Mouse (Mus musculus) kidney, postnatal 0 days (tissue): ENCODE data around the gene Ndufb8. TPM values are rescaled to one million over a fixed set of nuclear protein-coding genes. Genes with fewer than 3 reads are reported as not detected.

Source experiments
- ATAC-seq: fragments of 200-750 bp; cut with Nextera tagmentation; replicated peaks from 2 replicates; pipeline ENCODE4 v1.8.0; 2017; ENCODE audit warnings: low read depth, moderate number of reproducible peaks, moderate TSS enrichment, moderate library complexity; ENCODE audit not compliant: low FRiP score
- DNase-seq: peaks from one replicate; pipeline ENCODE4 v3.0.0-alpha.2; 2016; ENCODE audit warnings: low spot score
- H3K27ac ChIP-seq: fragments of 300-500 bp; sonication (generic); 2 replicates; pipeline ENCODE4 v1.5.1; 2014; ENCODE audit warnings: mild to moderate bottlenecking
- H3K27me3 ChIP-seq: fragments of 300-500 bp; sonication (generic); 2 replicates; pipeline ENCODE4 v1.6.1; 2014; ENCODE audit warnings: low read length, mixed read lengths; ENCODE audit not compliant: insufficient read depth
- H3K36me3 ChIP-seq: fragments of 300-500 bp; sonication (generic); 2 replicates; pipeline ENCODE4 v1.6.1; 2014; ENCODE audit warnings: low read length, mixed read lengths; ENCODE audit not compliant: insufficient read depth
- H3K4me1 ChIP-seq: fragments of 300-500 bp; sonication (generic); replicated peaks from 2 replicates; pipeline ENCODE4 v1.6.1; 2014; ENCODE audit warnings: antibody characterized with exemption, low read length, mixed read lengths; ENCODE audit not compliant: insufficient read depth
- H3K4me2 ChIP-seq: fragments of 300-500 bp; sonication (generic); 2 replicates; pipeline ENCODE4 v1.6.1; 2014; ENCODE audit warnings: mild to moderate bottlenecking, low read length, moderate library complexity, mixed read lengths
- H3K4me3 ChIP-seq: fragments of 300-500 bp; sonication (generic); replicated peaks from 2 replicates; pipeline ENCODE4 v1.5.1; 2014; ENCODE audit warnings: low read depth, low read length
- H3K9ac ChIP-seq: fragments of 300-500 bp; sonication (generic); 2 replicates; pipeline ENCODE4 v1.6.1; 2014; ENCODE audit warnings: low read depth, low read length
- H3K9me3 ChIP-seq: fragments of 300-500 bp; sonication (generic); replicated peaks from 2 replicates; pipeline ENCODE4 v1.6.1; 2016; ENCODE audit warnings: low read length, inconsistent platforms, mixed read lengths
- CTCF ChIP-seq: IDR thresholded peaks from 2 replicates; pipeline ENCODE4 v1.5.1; 2016; ENCODE audit warnings: antibody characterized with exemption, low read depth, mild to moderate bottlenecking, moderate library complexity
- WGBS: fragments of 180-500 bp; shearing (Covaris S2); extraction: QIAGEN DNeasy Blood & Tissue Kit; methylation state at CpG from one replicate; pipeline ENCODE4 v1.1.7; 2014; 5-methylcytosine and 5-hydroxymethylcytosine counted together
- polyA plus RNA-seq: library from polyadenylated mRNA; unstranded; fragments of >200 nt; fragmentation: Nextera tagmentation; extraction: Ambion mirVana; gene quantifications from 2 replicates; pipeline ENCODE4 v1.2.1, GENCODE M21; 2015

Ndufb8 gene
- polyA plus RNA-seq, 1 experiment from 2014 or later, result 1,015 TPM

DNA sequence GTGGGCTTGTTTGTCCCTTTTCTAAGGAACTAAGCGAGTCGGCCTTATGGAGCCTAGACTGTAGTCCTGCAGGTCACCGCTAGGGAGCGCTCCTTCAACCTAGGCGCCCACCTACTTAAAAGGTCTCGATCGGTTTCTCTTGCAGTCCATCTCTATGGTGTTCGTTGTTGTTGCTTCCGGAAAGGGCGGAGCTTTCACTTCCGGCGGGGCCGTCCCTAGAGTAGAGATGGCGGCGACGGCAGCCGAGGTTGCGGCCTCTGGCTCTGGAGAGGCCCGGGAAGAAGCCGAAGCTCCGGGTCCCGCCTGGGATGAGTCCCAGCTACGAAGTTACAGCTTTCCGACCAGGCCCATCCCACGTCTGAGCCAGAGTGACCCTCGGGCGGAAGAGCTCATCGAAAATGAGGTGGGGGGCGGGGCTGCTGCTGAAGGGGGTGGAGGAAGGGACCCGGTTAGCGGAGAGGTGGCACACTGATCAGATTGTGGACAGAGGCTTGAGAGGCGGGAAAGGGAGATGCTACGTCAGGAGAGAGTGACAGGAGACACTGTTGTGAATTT lies 7.5 kb upstream of the Ndufb8 start, which contains the start of gene Hif1an:
Gene Hif1an, plus strand, starts transcription at position 199 of the 555 bp plus-strand sequence.
- Histone ChIP-seq H3K4me2 (peak within 1 kb of the TSS; percentile 77), H3K9me3 (no peaks in the 10 kb centered on the region), H3K4me3 (peak within 1 kb of the TSS; percentile 79), H3K9ac (peak within 1 kb of the TSS; percentile 82), H3K36me3 (peaks cover 31% of the 10 kb centered on the region; the same call in 1 of the 2 replicates), H3K27ac (peak within 1 kb of the TSS; percentile 74; the same call in 1 of the 2 replicates), H3K27me3 (no peaks in the 10 kb centered on the region), H3K4me1 (peaks cover 10% of the 10 kb centered on the region; the same call in 1 of the 2 replicates)
- WGBS, result under 1% methylated on average over 33 of the region's 33 CpGs
- peak; percentile 97 for TF ChIP-seq CTCF
- peak; percentile 99 for DNase-seq
- ATAC-seq, result peak; percentile 94

GRCm38 (mm10) chr19:44554490-44554860 lies 765 bp downstream of the Ndufb8 start:
- DNase-seq, result no peak
- peaks cover 28% of the 10 kb centered on the region for H3K36me3 ChIP-seq
- no peaks in the 10 kb centered on the region; the same call in 1 of the 2 replicates for H3K4me1 ChIP-seq
- no peaks in the 10 kb centered on the region for H3K9me3 ChIP-seq
- H3K9ac ChIP-seq, result peak overlapping the region; percentile 84
- no peak for TF ChIP-seq CTCF
- 4% methylated on average over 8 of the region's 8 CpGs for WGBS
- H3K27me3 ChIP-seq, result no peaks in the 10 kb centered on the region
- no peak for ATAC-seq
- H3K4me2 ChIP-seq, result peak overlapping the region; percentile 84
- peak overlapping the region; percentile 52 for H3K27ac ChIP-seq
- H3K4me3 ChIP-seq, result peak overlapping the region; percentile 71

DNA sequence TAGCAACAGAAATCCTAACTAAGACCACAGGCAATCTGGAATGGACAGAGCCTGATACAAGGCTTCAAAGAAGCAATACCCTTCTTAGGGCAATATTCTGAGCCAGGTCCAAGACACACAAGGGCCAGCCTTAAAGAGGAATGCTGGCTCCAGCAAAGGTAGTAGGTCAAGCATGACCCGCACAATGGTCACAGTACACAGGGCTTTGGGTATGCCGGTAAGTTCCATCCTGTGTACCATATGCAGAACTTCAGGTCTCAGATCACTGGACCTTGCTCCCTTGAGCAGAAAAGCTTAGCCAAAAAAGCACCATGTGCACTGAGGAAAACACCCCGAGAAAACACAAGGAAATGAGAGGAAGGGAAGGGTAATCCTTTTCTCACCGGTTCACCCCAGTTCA lies 2.0 kb downstream of the Ndufb8 start:
- TF ChIP-seq CTCF, result no peak
- DNase-seq, result peak; percentile 19
- no peak overlapping the region for H3K4me3 ChIP-seq
- WGBS, result 71% methylated on average over 4 of the region's 4 CpGs
- H3K9me3 ChIP-seq, result no peaks in the 10 kb centered on the region
- no peaks in the 10 kb centered on the region for H3K27me3 ChIP-seq
- no peak overlapping the region for H3K9ac ChIP-seq
- H3K4me1 ChIP-seq, result no peaks in the 10 kb centered on the region; the same call in 1 of the 2 replicates
- no peak overlapping the region for H3K27ac ChIP-seq
- peak overlapping the region; percentile 84; the same call in 1 of the 2 replicates for H3K4me2 ChIP-seq
- peaks cover 34% of the 10 kb centered on the region for H3K36me3 ChIP-seq
- ATAC-seq, result 0 out of 2 replicates have a peak, but pooled peaks have one; percentile 70

- 94% methylated on average over 4 of the region's 4 CpGs for WGBS
- H3K4me3 ChIP-seq, result no peak within 1 kb of the TSS
- peak within 1 kb of the TSS; percentile 84 for H3K4me2 ChIP-seq
- no peak within 1 kb of the TSS for H3K27ac ChIP-seq
- H3K27me3 ChIP-seq, result no peaks in the 10 kb centered on the region
- TF ChIP-seq CTCF, result no peak
- no peaks in the 10 kb centered on the region; the same call in 1 of the 2 replicates for H3K4me1 ChIP-seq
- no peak for DNase-seq
- no peak for ATAC-seq
- no peak within 1 kb of the TSS for H3K9ac ChIP-seq
- peaks cover 35% of the 10 kb centered on the region for H3K36me3 ChIP-seq
- no peaks in the 10 kb centered on the region for H3K9me3 ChIP-seq
These were observed 2.5 kb downstream of the Ndufb8 start, which contains the start of gene Gm20538 for GRCm38 (mm10) chr19:44552731-44553130. Gm20538 (minus strand) TSS chr19:44552831.

DNA sequence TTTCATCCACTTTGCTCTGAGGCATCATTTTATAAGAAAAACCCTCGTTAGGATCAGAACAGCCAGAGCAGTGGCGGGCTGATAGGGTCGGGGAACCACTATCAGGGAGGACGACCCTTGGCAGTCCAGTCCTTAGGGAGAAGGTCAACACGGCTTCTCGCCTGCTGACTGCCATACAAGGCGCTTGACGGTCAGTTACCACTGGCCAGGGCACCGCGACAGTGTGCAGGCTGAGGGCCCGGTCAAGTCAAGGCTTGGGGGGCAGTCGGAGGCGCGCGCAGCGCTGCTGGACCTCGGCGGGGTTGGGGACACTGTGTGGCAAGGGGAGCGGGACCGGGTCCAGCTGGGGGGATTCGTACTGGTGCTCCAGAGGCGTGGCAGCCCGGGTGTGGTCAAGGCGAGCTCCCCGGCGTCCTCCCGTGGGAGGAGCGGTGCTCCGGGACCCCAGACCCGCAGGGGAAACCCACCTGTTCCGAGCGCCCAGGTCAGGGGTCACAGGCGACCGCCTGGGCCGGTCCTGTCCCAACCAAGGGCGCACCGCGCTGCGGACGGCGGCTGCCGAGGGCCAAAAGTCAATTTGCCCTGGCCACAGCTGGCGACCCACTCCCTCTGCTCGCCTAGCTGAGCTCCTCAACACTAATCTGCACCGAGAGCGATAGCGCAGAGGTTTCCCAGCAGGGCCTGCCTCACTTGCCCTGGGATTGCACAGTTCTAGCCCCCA lies 9.8 kb downstream of the Ndufb8 start, which contains the start of gene Sec31b:
Gene Sec31b, minus strand, starts transcription at position 544 of the 721 bp plus-strand sequence.
- peak; percentile 15 for DNase-seq

DNA sequence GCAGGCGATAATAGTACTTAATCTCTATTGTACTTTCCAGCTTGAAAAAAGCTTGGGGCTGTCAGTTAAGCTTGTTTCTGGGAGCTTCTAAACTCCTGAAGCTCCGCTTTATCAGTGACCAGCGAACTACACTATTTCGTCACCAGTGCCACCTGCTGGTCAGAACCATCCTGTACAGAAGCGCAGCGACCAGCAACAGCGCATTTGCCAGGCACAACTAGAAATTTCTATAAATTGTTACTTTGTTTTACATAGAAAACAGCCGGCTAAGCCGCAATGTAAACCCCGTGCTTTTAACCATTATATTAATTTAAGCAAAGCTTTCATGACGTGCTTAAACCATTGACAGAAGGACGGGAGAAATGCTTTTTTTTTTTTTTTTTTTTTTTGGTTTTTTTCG lies 10.5 kb downstream of the Ndufb8 start:
- Histone ChIP-seq H3K27me3 (no peaks in the 10 kb centered on the region), H3K4me2 (peak overlapping the region; percentile 96), H3K4me3 (peak overlapping the region; percentile 54), H3K4me1 (0 out of 2 replicates have a peak, but pooled peaks cover 4% of the 10 kb centered on the region), H3K27ac (no peak overlapping the region), H3K9ac (no peak overlapping the region), H3K36me3 (peaks cover 10% of the 10 kb centered on the region), H3K9me3 (no peaks in the 10 kb centered on the region; the same call in 1 of the 2 replicates)
- WGBS, result 3% methylated on average over 13 of the region's 13 CpGs
- peak; percentile 81 for TF ChIP-seq CTCF
- DNase-seq, result peak; percentile 94
- no peak for ATAC-seq

More for the DNA sequence above, 9.8 kb downstream of the Ndufb8 start, which contains the start of gene Sec31b:
- no peaks in the 10 kb centered on the region; the same call in 1 of the 2 replicates for H3K9me3 ChIP-seq
- H3K9ac ChIP-seq, result peak within 1 kb of the TSS; percentile 59
- peaks cover 17% of the 10 kb centered on the region for H3K36me3 ChIP-seq
- no peak for TF ChIP-seq CTCF
- WGBS, result 1% methylated on average over 47 of the region's 47 CpGs
- H3K4me3 ChIP-seq, result peak within 1 kb of the TSS; percentile 54
- H3K27me3 ChIP-seq, result no peaks in the 10 kb centered on the region
- peak within 1 kb of the TSS; percentile 96 for H3K4me2 ChIP-seq
- ATAC-seq, result peak; percentile 75
- no peak within 1 kb of the TSS for H3K27ac ChIP-seq
- H3K4me1 ChIP-seq, result 0 out of 2 replicates have a peak, but pooled peaks cover 4% of the 10 kb centered on the region
